Mouse (Mus musculus): ENCODE data around the gene Uckl1.
A peak's percentile ranks its signal among the peaks of the same experiment; 100 is the strongest.

Gene Uckl1

GRCm38 (mm10) chr2:181584411-181584942, at the start of gene Uckl1:
TSS of gene Uckl1 (minus strand) at chr2:181584892.
- no peak for DNase-seq (ENCODE audit: low spot score)

- DNase-seq (ENCODE audit: low spot score) = no peak
Observed at GRCm38 (mm10) chr2:181632624-181633023, 47.9 kb upstream of the Uckl1 start.

DNA sequence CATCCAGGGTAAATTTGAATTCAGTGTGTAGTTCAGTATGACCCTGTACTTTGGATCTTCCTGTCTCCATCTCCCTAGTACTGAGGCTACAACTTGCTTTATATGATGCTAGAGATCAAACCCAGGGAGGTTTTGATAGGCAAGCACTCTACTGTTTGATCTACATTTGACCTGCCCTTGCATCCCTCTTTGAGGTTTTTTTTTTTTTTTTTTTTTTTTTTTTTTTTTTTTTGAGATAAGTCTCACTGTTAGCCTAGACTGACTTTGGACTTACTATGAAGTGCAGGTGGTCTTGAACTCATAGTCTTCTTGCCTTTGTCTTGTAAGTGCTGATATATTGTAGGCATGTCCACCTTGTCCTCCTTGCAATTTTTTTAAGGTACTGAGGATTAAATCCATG, 43.8 kb upstream of the Uckl1 start:
- no peak for DNase-seq (ENCODE audit: low spot score)

DNA sequence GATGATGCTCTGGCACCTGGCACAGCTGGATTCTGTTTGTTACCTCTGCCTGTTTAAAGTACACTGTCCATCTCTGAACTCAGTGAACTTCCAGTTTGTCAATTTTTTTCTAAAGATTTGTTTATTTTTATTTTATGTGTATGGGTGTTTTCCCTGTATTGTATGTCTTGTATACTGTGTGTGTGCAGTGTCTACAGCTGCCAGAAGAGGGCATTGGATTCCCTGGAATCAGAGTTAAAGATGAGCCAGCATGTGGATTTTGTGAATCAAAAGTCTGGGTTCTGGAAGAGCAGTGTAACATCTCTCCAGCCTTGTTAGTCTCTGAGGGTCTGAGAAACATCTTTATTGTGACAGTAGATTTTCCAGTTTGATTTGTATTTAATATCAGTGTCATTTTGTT, 38.7 kb upstream of the Uckl1 start:
- DNase-seq (ENCODE audit: low spot score) = peak; percentile 53

DNA sequence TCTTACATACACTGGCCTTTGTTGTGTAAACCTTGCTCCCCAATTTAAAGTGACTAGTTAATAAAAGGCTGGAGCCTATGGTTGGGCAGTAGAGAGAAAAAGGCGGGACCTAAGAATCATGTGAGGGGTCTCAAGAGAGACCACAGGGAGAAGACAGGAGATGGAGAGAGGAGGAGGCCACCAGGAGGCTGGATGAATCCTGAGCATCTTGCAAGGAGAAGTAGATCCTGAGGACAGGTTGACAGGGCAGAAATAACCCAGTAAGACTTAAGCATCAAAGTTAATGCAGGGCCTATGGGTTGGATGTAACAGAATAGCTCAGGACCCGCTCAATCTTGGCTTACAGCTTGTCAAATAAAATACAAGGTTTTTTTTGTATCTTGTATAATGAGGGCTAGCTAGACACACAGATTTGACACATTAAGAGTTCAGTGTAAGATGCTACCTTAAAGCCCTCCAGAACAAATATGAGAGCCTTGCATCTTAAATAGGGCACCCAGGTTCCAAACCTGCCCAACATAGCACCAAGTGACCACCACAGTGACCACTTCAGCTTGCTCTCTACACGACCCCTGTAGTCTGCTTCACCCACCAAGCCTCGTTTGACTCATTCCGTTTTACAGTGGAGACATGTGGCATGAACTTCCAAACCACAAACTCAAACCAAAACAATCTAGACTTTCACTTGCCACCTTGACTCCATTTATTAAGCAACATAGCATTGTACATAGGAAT, 34.2 kb upstream of the Uckl1 start:
- no peak for DNase-seq (ENCODE audit: low spot score)

- no peak for DNase-seq (ENCODE audit: low spot score)
Observed at GRCm38 (mm10) chr2:181602367-181602766, 17.7 kb upstream of the Uckl1 start.

DNA sequence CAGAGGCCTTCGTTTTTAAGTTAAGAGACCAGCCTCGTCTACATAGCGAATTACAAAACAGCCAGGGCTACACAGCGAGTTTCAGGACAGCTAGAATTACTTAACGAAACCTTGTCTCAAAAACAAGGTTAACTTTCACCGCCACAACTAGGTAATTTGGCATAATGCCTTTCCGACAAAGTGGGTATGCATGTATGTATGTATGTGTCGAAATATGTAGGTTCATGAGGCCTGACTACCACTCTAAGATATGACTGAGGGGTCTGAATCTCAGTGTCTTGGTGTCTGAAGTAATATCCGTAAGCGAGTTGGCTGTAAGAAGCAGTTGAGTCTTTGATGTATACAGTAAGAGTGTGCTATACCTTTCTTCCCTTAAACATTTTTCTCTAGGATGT, 17.1 kb upstream of the Uckl1 start:
- DNase-seq (ENCODE audit: low spot score) = no peak

- peak; percentile 97 for DNase-seq (ENCODE audit: low spot score)
Observed at GRCm38 (mm10) chr2:181600828-181601750, 16.4 kb upstream of the Uckl1 start.

GRCm38 (mm10) chr2:181600226-181600758, 15.6 kb upstream of the Uckl1 start:
- no peak for DNase-seq (ENCODE audit: low spot score)

DNA sequence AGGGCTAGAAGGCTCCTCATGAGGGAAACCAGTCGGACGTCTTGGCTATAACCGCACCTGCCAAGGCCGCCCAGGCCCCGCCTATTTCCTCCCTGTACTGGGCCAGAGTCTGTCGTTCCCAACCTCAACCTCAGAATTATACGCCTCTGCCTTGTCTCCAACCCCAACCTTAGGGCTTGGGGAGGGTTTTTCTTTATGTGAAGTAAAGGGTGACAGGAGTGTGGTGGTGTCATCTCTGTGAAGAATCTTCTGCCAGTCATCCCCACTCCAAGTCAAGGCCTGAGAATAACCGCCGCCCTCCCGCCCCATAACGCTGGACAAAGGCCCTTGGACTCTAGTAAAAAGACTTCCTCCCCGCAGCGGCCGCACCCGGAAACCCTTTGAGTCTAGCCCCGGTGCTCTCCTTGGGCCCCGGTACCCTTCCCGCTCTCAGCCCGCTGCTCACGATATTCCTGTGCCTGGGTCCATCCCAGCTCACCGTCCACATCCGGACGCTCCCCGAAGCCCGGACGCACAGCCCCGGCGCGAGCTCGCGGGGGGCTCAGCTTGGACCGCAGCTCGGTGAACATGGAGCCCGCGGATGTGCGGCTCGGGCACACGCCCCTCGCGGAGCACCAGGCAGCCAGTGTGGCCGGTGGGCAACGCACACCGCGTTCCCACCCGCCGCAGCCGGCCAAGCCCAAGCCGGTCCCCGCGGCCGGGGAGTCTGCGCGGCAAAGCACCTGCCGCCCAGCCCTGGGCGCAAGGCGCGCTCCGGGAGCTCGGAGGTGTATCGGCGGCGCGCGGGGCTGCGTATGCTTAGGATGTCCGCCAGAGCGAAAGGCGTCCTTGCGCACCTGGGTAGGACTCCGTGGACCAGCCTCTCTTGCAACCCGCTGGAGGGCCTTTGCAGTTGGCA, 14.0 kb upstream of the Uckl1 start, which contains the start of gene Samd10:
Gene Samd10, minus strand, starts transcription at position 759 of the 898 bp plus-strand sequence.
- peak; percentile 65 for DNase-seq (ENCODE audit: low spot score)

GRCm38 (mm10) chr2:181597378-181598061, 12.8 kb upstream of the Uckl1 start:
- DNase-seq (ENCODE audit: low spot score) = no peak

DNA sequence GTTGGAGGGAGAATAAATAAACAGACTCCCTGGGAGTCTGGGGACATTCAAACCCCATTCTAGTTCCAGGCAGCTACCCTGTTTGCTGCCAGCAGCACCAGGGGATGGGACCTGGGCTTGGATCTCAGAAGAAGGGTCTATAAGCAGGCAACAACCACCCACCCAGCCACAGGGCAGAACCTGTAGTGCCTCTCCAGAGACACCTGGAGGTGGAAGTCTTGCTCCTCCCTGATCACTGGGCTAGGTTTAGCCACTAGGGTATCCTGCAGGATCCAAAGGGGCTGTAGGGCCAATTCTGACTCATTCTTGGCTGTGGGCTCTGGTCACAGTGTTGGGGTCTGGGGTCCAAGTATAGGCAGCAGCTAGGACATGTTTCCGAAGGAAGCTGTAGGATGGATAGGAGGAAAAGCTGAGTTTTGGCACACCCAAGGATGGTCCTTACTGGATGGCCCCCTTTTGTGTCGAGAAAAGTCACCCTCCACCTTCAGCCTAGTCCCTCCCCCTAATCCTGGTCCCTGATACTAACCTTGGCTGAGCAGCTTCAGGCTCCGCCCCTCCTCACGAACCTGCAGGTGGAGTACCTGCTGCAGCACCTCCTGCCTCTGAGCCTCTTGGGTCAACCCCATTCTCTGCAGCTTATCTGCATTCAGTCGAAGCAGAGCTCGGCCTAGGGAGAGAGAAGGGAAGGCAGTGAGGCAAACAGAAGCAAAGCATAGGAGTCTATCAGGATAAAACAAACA, 11.7 kb upstream of the Uckl1 start:
- DNase-seq (ENCODE audit: low spot score) = no peak

GRCm38 (mm10) chr2:181594946-181595696, 10.4 kb upstream of the Uckl1 start:
- DNase-seq (ENCODE audit: low spot score) = peak; percentile 44

DNA sequence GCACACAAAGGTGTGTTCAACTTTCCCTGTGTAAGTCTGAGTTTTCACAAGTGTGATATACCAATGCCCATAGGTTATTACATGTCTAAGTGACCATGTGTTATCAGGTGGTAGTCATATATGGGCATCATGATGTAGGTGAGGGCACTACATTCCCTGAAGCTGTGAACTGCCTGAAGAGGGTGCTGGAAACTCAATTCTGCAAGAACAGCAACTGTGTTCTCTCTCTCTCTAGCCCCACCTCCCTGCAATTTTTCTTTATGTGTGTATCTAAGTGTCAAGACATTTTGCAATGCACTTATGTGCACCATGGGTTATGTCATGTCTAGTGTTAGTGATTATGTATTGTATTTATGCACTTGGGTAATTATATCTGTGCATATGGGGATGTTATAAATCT, 9.2 kb upstream of the Uckl1 start:
- DNase-seq (ENCODE audit: low spot score) = no peak

DNA sequence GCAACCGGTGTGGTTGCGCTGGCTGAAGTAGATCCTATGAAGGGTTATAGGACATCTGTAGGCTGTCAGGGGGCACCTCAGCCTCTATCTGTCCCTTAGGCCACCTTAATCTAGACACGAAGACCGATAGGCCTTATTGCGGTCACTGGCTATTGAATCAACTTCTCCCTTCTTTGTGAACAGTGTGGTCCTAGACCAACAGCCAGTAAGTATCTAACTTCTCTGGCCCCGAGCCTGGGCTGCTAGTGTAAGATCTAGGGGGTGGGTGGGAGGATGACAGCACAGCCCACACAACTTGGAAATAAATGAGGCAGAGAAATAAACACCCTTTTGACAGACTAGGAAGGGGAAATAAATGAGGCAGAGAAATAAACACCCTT, 8.3 kb upstream of the Uckl1 start:
- DNase-seq (ENCODE audit: low spot score) = peak; percentile 69

DNA sequence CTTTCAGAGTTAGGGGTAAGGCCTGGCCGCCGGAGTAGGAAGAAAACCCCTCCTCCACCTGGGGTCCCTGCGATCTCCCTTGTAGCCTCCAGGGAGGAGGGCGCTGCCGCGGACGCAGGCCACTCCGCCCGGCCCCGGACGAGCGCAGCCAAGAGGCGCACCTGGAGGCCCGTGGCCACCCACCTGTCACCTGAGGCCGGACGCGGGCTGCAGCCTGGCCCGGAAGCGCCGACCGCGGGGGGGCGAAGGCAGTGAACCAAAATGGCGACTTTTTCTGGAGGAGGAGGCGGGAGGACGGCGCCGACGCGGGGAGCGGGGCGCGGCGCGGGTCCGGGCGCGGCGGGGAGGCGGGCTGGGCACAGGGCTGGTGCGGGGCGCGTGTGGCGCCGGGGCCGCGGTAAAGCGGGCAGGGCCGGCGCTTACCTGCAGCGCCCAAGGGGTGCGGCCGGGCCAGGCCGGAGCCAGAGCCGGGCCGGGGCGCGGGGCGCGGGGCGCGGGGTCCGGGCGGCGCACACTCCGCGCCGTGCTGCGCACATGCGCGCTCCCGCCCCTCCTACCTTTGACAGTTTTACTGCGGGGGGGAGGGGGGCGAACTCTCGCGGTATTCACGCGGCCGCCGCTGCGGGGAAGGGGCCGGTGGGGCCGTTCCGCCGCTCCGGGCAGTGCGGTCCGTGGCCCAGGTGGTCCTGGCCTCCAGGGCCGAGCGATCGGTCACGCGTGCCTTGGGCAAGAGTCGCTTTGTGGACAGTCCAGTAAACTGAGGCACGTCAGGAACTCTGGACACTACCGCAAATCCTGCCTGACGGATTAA, 7.7 kb upstream of the Uckl1 start, which contains the start of gene Zfp512b:
Gene Zfp512b, minus strand, starts transcription at position 573 of the 811 bp plus-strand sequence.
- peak; percentile 85 for DNase-seq (ENCODE audit: low spot score)

DNA sequence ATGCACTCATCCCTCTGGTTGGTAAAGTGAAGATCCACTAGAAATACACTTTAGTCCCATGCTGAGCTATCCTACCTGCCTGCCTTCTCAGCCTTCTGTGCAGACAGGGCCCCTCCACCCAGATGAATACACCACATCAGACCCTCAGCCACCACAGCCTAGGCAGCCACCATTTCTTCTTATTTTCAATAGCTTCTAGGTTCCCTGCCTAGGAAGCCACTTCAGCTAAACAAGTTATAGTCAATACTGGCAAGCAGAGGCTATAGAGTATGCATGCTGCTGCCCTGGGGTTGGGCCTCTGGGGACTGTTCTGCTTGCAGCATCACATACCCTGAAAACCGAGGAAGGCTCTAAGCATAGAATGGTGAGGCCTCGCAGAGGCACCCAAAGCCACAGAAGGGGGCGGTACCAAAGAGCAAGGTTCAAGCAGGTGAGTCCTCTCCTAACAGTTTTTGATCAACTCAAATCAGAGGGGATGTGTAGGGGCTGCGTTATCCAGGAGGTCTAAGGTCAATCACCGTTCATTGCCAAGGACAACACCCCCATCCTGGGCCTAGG, 6.9 kb upstream of the Uckl1 start, which contains the start of gene Prpf6:
Gene Prpf6, plus strand, starts transcription at position 341 of the 558 bp plus-strand sequence.
- DNase-seq (ENCODE audit: low spot score) = peak; percentile 41

DNA sequence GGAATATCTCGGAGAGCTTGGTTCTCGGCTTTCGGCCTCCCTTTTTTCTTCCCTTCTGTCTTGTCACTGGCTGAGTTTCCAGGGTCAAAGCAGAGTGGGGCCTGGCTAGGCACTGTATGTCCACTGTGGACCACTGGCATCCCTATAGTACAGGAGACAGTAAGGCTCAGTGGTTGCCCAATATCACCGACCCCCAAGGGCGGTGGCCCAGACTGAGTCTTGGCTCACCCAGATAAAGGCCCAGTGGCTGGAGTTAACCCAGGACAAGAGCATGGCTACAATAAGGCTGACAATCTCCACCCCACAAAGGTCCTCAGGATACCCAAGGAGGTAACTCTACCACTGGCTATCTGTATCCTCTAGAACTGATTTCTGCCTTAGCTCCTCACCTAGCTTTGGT, 5.8 kb upstream of the Uckl1 start:
- peak; percentile 32 for DNase-seq (ENCODE audit: low spot score)

Data from testis, postnatal 10 days (tissue).